Mouse (Mus musculus) lung, embryonic 15.5 days (tissue): Measurements from ENCODE around the gene Ncoa3. TPM values are rescaled to one million over a fixed set of nuclear protein-coding genes. Genes with fewer than 3 reads are reported as not detected.
"Not testable (repeated sequence)": the region's sequence is repeated elsewhere in the genome, so short reads cannot be mapped to it uniquely, and the experiment has no call there.

Source experiments
- ATAC-seq: fragments of 200-750 bp; cut with Nextera tagmentation; 2 replicates; pipeline ENCODE4 v1.8.0; 2017; ENCODE audit warnings: moderate number of reproducible peaks, borderline replicate concordance; ENCODE audit not compliant: low FRiP score, low TSS enrichment; ENCODE audit errors: extremely low read depth
- H3K27ac ChIP-seq: fragments of 300-500 bp; sonication (generic); 2 replicates; pipeline ENCODE4 v1.5.1; 2015; ENCODE audit warnings: moderate library complexity, mild to moderate bottlenecking, inconsistent platforms
- H3K27me3 ChIP-seq: fragments of 300-500 bp; sonication (generic); 2 replicates; pipeline ENCODE4 v1.6.1; 2015; ENCODE audit warnings: inconsistent platforms
- H3K36me3 ChIP-seq: fragments of 300-500 bp; sonication (generic); 2 replicates; pipeline ENCODE4 v1.6.1; 2015; ENCODE audit warnings: inconsistent platforms
- H3K4me1 ChIP-seq: fragments of 300-500 bp; sonication (generic); 2 replicates; pipeline ENCODE4 v1.6.1; 2015; ENCODE audit warnings: inconsistent platforms
- H3K4me2 ChIP-seq: fragments of 300-500 bp; sonication (generic); 2 replicates; pipeline ENCODE4 v1.6.1; 2015; ENCODE audit warnings: inconsistent platforms, mild to moderate bottlenecking, moderate library complexity
- H3K4me3 ChIP-seq: fragments of 300-500 bp; sonication (generic); 2 replicates; pipeline ENCODE4 v1.5.1; 2015; ENCODE audit warnings: mild to moderate bottlenecking, inconsistent platforms
- H3K9ac ChIP-seq: fragments of 300-500 bp; sonication (generic); 2 replicates; pipeline ENCODE4 v1.6.1; 2015; ENCODE audit warnings: inconsistent platforms
- H3K9me3 ChIP-seq: fragments of 300-500 bp; sonication (generic); 2 replicates; pipeline ENCODE4 v1.6.1; 2016; ENCODE audit warnings: inconsistent platforms
- WGBS: fragments of 180-500 bp; shearing (Covaris S2); methylation state at CpG from one replicate; pipeline ENCODE4 v1.1.7; 2015; 5-methylcytosine and 5-hydroxymethylcytosine counted together
- polyA plus RNA-seq: library from polyadenylated mRNA; unstranded; fragments of >200 nt; fragmentation: Nextera tagmentation; extraction: Ambion mirVana; gene quantifications from 2 replicates; pipeline ENCODE4 v1.2.1, GENCODE M21; 2015

Ncoa3 gene
- polyA plus RNA-seq, 1 experiment from 2014 or later, result 13.7 TPM

DNA sequence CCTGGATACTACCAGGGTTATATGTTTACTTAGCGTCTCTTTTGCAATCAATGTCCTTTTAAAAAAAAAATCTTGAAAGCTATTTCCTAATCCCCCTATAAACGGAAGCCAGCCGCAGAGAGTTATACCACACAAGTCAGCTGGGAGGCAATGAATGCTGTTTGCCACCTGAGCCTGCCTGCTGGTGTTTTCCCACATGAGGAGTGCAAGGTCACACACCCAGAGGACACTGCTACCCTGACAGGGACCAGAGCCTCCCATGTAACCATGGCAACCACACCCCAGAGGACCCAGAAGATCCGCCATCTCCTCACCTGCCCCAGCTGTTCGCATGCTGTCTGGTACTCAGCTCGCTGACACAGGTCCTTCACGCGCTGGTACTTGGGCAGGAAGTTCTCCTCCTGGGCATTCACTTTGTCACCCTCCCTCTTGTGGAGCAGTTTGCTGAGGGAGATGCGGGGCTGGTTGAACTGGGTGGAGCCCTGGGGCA is 91.2 kb downstream of the Ncoa3 start:
- Histone ChIP-seq H3K27me3 (no peaks in the 10 kb centered on the region), H3K4me1 (peaks cover 28% of the 10 kb centered on the region), H3K9me3 (no peaks in the 10 kb centered on the region), H3K9ac (no peak overlapping the region), H3K36me3 (no peaks in the 10 kb centered on the region), H3K4me2 (no peak overlapping the region), H3K4me3 (no peak overlapping the region), H3K27ac (0 out of 2 replicates have a peak overlapping the region, but pooled peaks have one; percentile 23)
- 62% methylated on average over 9 of the region's 9 CpGs for WGBS
- ATAC-seq, result no peak

- 0 out of 2 replicates have a peak overlapping the region, but pooled peaks have one; percentile 23 for H3K27ac ChIP-seq
- ATAC-seq, result no peak
- H3K4me1 ChIP-seq, result peaks cover 28% of the 10 kb centered on the region
- H3K9ac ChIP-seq, result no peak overlapping the region
- H3K9me3 ChIP-seq, result no peaks in the 10 kb centered on the region
- H3K4me3 ChIP-seq, result no peak overlapping the region
- 83% methylated on average over 7 of the region's 7 CpGs for WGBS
- no peak overlapping the region for H3K4me2 ChIP-seq
- H3K36me3 ChIP-seq, result no peaks in the 10 kb centered on the region
- H3K27me3 ChIP-seq, result no peaks in the 10 kb centered on the region
Measured at GRCm38 (mm10) chr2:166084111-166084510, 91.7 kb downstream of the Ncoa3 start.

DNA sequence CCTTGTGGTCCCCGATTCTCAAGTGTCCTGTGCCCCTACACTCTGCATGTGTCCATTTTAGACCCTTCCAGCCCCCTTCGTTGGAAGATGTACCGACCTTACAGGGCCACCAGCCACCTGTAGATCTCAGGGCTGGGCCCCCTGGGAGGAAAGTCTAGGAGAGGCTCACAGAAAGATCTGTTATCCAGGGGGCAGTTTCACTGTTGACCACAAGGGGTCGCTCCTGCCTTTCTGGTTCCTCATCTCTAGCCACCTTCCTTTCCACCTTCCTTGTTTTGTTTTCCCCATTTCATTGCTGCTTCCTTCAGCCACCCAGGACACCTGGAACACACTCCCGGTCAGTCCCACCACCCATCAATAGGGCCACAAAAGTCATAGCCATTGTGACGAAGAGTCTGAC is 92.5 kb downstream of the Ncoa3 start:
- not testable (repeated sequence) for H3K4me3 ChIP-seq, H3K9ac ChIP-seq, H3K9me3 ChIP-seq, H3K36me3 ChIP-seq, H3K4me2 ChIP-seq, H3K27me3 ChIP-seq, ATAC-seq, H3K27ac ChIP-seq
- 34% methylated on average over 6 of the region's 6 CpGs for WGBS
- peaks cover 28% of the 10 kb centered on the region for H3K4me1 ChIP-seq

DNA sequence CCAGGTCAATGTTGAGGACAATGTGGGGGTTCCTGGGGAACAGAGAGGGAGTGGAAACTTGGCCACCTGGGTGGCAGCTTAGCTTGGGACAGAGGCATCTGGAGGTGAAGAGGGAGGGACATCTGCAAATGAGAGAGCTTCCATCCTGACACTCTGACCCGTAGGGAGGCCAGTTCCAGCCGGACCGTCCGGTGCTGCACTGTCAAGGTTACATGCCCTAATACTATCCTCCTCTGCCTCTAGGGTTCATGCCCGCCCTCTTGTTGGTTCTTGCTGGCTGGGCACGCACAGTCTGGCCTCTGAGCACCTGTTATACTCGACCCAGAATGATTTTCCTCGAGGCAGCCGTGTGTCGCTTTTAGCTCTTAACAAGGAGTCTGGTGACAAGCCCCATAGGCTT is 93.3 kb downstream of the Ncoa3 start:
- peaks cover 20% of the 10 kb centered on the region for H3K4me1 ChIP-seq
- ATAC-seq, result no peak
- H3K9ac ChIP-seq, result no peak overlapping the region
- 93% methylated on average over 10 of the region's 10 CpGs for WGBS
- no peak overlapping the region for H3K4me3 ChIP-seq
- H3K36me3 ChIP-seq, result no peaks in the 10 kb centered on the region
- H3K27me3 ChIP-seq, result no peaks in the 10 kb centered on the region
- no peaks in the 10 kb centered on the region for H3K9me3 ChIP-seq
- no peak overlapping the region for H3K27ac ChIP-seq
- H3K4me2 ChIP-seq, result no peak overlapping the region

DNA sequence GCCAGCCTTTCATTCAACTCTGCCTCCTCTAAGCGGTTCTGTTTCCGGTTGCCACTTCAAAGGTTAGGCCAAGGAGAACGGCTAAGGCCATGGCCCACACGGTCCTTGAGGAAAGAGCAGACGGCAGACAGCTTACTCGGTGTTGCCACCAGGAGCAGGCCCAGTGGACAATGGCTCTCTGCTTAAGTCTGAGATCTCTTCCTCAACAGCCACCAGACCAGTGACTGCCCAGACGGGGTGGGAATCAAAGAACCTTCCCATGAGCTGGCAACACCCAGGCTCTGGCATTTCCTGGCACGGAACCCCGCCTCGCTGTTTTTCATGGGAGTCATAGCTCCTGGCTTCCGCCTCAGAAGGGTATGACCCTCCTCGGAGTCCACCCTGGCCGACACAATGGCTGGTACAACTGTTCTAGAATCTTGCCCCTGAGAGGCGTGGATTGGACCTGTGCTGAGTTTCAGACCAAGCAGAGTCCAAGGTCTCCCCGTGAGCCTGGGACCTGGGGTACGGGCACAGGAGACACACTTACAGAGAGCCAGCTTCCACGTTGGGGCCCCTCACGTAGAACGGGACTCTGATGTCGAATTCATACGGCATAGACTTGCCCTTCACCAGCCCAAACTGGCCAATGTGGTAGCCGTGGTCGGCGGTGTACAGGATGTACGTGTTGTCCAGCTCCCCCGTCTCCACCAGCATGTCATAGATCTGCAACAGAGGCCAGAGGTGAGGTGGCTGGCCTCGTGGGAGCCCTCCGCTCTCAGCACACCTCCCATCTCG is 94.2 kb downstream of the Ncoa3 start:
- no peak for ATAC-seq
- H3K4me3 ChIP-seq, result no peak overlapping the region
- no peak overlapping the region for H3K4me2 ChIP-seq
- H3K9ac ChIP-seq, result no peak overlapping the region
- H3K4me1 ChIP-seq, result peaks cover 16% of the 10 kb centered on the region; the same call in 1 of the 2 replicates
- WGBS, result 85% methylated on average over 29 of the region's 29 CpGs
- H3K9me3 ChIP-seq, result no peaks in the 10 kb centered on the region
- H3K27me3 ChIP-seq, result no peaks in the 10 kb centered on the region
- no peaks in the 10 kb centered on the region for H3K36me3 ChIP-seq
- H3K27ac ChIP-seq, result no peak overlapping the region

GRCm38 (mm10) chr2:166088991-166089390 is 96.6 kb downstream of the Ncoa3 start:
- no peaks in the 10 kb centered on the region for H3K36me3 ChIP-seq
- 83% methylated on average over 9 of the region's 9 CpGs for WGBS

GRCm38 (mm10) chr2:166090131-166090581 is 97.7 kb downstream of the Ncoa3 start:
- no peak for ATAC-seq
- H3K27me3 ChIP-seq, result no peaks in the 10 kb centered on the region
- H3K4me1 ChIP-seq, result no peaks in the 10 kb centered on the region
- no peak overlapping the region for H3K4me2 ChIP-seq
- WGBS, result 43% methylated on average over 7 of the region's 7 CpGs
- no peak overlapping the region for H3K4me3 ChIP-seq
- no peak overlapping the region for H3K27ac ChIP-seq
- H3K9ac ChIP-seq, result no peak overlapping the region
- H3K36me3 ChIP-seq, result no peaks in the 10 kb centered on the region
- H3K9me3 ChIP-seq, result no peaks in the 10 kb centered on the region

More at GRCm38 (mm10) chr2:166088991-166089390, 96.6 kb downstream of the Ncoa3 start:
- Histone ChIP-seq H3K4me1 (peaks cover 4% of the 10 kb centered on the region; the same call in 1 of the 2 replicates), H3K27ac (no peak overlapping the region), H3K4me2 (no peak overlapping the region), H3K9me3 (no peaks in the 10 kb centered on the region), H3K4me3 (no peak overlapping the region), H3K27me3 (no peaks in the 10 kb centered on the region), H3K9ac (no peak overlapping the region)
- ATAC-seq, result no peak

- Histone ChIP-seq H3K4me1 (no peaks in the 10 kb centered on the region), H3K27ac (no peak overlapping the region), H3K27me3 (no peaks in the 10 kb centered on the region), H3K9ac (no peak overlapping the region), H3K4me2 (no peak overlapping the region), H3K9me3 (no peaks in the 10 kb centered on the region), H3K36me3 (no peaks in the 10 kb centered on the region), H3K4me3 (no peak overlapping the region)
- no peak; the same call in 1 of the 2 replicates for ATAC-seq
Measured at GRCm38 (mm10) chr2:166091599-166091998, 99.2 kb downstream of the Ncoa3 start.

DNA sequence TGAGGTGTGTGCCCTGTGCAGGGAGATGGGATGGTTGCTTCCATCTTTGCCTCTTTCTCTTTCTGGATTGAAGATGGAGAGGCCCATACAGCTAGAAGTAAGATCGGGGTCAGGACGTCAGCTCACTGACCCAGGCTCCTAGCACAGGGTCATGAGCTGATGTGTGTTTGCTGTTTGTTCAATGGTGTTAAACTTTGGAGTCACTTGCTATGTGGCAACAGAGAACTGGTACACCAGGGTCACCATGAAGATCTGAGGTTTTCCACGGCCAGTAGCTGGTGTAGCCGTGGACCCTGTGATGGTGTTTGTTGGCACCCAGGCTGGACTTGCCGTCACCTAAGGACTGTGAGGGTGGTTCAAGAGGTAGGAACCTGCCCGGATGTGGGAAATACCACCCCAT is 100.0 kb downstream of the Ncoa3 start:
- H3K4me1 ChIP-seq, result no peaks in the 10 kb centered on the region
- H3K9me3 ChIP-seq, result no peaks in the 10 kb centered on the region
- ATAC-seq, result no peak
- no peak overlapping the region for H3K27ac ChIP-seq
- no peaks in the 10 kb centered on the region for H3K27me3 ChIP-seq
- 91% methylated on average over 6 of the region's 6 CpGs for WGBS
- no peaks in the 10 kb centered on the region for H3K36me3 ChIP-seq
- no peak overlapping the region for H3K4me2 ChIP-seq
- no peak overlapping the region for H3K9ac ChIP-seq
- no peak overlapping the region for H3K4me3 ChIP-seq

DNA sequence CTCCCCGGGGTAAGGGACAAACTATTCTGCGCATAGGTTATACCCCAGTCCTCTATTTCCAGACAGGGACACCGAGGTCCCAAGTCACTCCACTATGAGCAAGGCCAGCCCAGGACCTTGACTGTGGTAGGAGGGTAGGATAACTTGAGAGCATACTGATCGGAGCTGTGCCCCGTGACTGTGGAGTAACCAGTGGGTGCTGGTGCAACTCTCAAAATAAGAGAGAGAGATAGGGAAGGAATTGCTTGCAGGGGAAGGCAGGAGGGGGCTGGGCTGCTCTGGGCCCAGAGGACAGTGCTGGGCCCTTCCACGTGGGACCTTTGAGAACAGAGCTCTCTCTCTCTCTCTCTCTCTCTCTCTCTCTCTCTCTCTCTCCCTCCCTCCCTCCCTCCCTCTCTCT is 103.9 kb downstream of the Ncoa3 start:
- 89% methylated on average over 6 of the region's 6 CpGs for WGBS
- no peaks in the 10 kb centered on the region for H3K9me3 ChIP-seq
- no peaks in the 10 kb centered on the region for H3K4me1 ChIP-seq
- H3K36me3 ChIP-seq, result no peaks in the 10 kb centered on the region
- H3K27ac ChIP-seq, result no peak overlapping the region
- H3K4me2 ChIP-seq, result no peak overlapping the region
- no peak overlapping the region for H3K4me3 ChIP-seq
- no peak overlapping the region for H3K9ac ChIP-seq
- ATAC-seq, result no peak
- no peaks in the 10 kb centered on the region for H3K27me3 ChIP-seq

DNA sequence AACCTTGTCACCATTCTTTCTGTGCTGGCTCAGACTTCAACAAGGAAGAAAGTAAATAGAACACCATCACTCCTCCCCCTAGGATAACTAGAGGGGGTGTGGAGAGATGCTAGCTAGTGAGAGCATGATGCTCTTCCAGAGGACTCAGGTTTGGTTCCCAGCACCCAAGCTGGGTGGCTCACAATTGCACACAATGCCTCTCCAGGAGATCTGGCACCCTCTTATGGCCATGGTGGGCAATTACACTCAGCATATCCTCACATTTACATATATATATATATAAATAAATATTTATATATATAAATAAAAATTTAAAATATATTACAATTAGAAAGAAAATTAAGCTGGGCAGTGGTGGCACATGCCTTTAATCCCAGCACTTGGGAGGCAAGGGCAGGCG is 104.4 kb downstream of the Ncoa3 start:
- no peak overlapping the region for H3K27ac ChIP-seq
- H3K9me3 ChIP-seq, result no peaks in the 10 kb centered on the region
- H3K9ac ChIP-seq, result no peak overlapping the region
- no peak overlapping the region for H3K4me3 ChIP-seq
- WGBS, result 93% methylated on average over 1 of the region's 1 CpGs
- H3K27me3 ChIP-seq, result no peaks in the 10 kb centered on the region
- no peak for ATAC-seq
- H3K4me2 ChIP-seq, result no peak overlapping the region
- H3K36me3 ChIP-seq, result no peaks in the 10 kb centered on the region
- no peaks in the 10 kb centered on the region for H3K4me1 ChIP-seq

DNA sequence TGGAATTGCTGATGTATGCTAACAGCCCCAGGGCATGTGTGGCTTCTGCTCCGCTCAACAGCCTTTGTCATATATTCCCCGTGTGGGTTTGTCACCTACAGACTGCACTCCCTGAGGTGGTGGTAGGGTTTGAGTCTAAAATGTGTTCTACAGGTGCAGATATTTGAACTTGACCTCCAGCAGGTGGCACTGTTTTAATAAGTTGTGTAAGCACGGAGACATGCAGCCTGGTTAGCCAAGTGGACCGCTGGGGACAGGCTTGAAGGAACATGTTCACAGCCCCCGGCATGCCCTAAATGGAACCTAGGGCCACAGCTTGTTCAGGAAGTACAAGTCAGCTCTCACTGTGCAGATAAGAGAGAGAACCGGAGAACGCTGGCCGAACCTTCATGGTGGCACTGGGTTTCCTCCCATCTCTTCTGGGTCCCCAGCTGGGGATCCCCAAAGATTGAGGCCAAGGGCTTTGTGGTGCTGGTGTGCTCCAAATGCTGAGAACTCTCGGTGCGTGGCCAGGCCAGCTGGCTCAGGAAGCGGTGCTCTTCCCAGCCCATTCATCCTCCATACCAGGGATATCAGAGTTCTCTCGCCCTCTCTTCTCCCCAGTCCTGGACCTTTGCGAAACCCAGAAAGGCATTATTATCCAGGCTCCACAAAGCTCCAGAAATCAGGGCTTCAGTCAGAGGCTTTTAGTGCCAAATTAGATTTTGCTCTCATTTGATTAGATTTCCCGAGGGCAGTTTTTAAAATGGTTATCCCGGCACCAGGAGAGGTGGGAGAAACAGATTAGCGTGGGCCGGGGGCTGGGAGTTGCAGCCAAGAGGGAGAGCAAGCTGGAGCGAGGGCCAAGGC is 105.2 kb downstream of the Ncoa3 start:
- Histone ChIP-seq H3K27me3 (no peaks in the 10 kb centered on the region), H3K36me3 (no peaks in the 10 kb centered on the region), H3K4me3 (no peak overlapping the region), H3K9me3 (no peaks in the 10 kb centered on the region), H3K4me1 (no peaks in the 10 kb centered on the region), H3K4me2 (no peak overlapping the region), H3K9ac (no peak overlapping the region), H3K27ac (no peak overlapping the region)
- WGBS, result 74% methylated on average over 18 of the region's 18 CpGs
- no peak for ATAC-seq
